Mouse (Mus musculus) CH12.LX (cell line): ENCODE measurements at regions not wholly inside any gene's neighbourhood (a gene's known extent, or its start where the extent isn't known, plus 50 kb on each side); places are given as distances from the start of the nearest gene placed in this dataset.

ENCODE experiments used
- DNase-seq: peaks from one replicate; pipeline ENCODE4 v3.0.0-alpha.2; 2013; ENCODE audit errors: extremely low read depth
- H3K27ac ChIP-seq: 2 replicates; pipeline ENCODE4 v1.5.1; 2012; ENCODE audit warnings: low read depth, mild to moderate bottlenecking, control low read depth, moderate library complexity; ENCODE audit not compliant: insufficient read depth
- H3K27me3 ChIP-seq: replicated peaks from 2 replicates; pipeline ENCODE3; 2012; ENCODE audit warnings: inconsistent platforms
- H3K36me3 ChIP-seq, 2 experiments: replicated peaks in 1 of 2; 2 replicates each; pipeline versions ENCODE3 to v1.6.1; 2012; ENCODE audit warnings: inconsistent platforms in 1 of 2, low read length in 1 of 2, mild to moderate bottlenecking in 1 of 2, mixed read lengths in 1 of 2, moderate library complexity in 1 of 2; ENCODE audit not compliant: control insufficient read depth in 1 of 2, insufficient read depth in 1 of 2
- H3K4me1 ChIP-seq, 2 experiments: 2 replicates each; pipeline ENCODE4 v1.6.1; 2012; ENCODE audit warnings: inconsistent platforms in 1 of 2, moderate library complexity in 1 of 2; ENCODE audit not compliant: insufficient read depth in 2 of 2, control insufficient read depth in 1 of 2
- H3K4me2 ChIP-seq: 2 replicates; pipeline ENCODE4 v1.6.1; 2012; ENCODE audit warnings: low read depth, mild to moderate bottlenecking, control low read depth; ENCODE audit not compliant: poor library complexity, insufficient read depth, severe bottlenecking
- H3K4me3 ChIP-seq, 3 experiments: fragments of 150-350 bp in 1 of 3; sonication (generic) in 1 of 3; replicated peaks in 1 of 3; 2 replicates each; pipeline versions ENCODE3 to v1.5.1; 2011 to 2012; ENCODE audit warnings: low read depth in 2 of 3, low read length in 2 of 3, mild to moderate bottlenecking in 2 of 3, moderate library complexity in 2 of 3, control low read depth in 1 of 3, improper control_type of control experiment in 1 of 3, inconsistent platforms in 1 of 3, mixed read lengths in 1 of 3; ENCODE audit not compliant: poor library complexity in 1 of 3
- H3K79me2 ChIP-seq: replicated peaks from 2 replicates; pipeline ENCODE4 v1.6.1; 2012; ENCODE audit warnings: mild to moderate bottlenecking, moderate library complexity; ENCODE audit not compliant: control insufficient read depth, poor library complexity, insufficient read depth, severe bottlenecking; ENCODE audit errors: extremely low read depth
- H3K9ac ChIP-seq: 2 replicates; pipeline ENCODE4 v1.6.1; 2012; ENCODE audit warnings: low read depth, mild to moderate bottlenecking, control low read depth, moderate library complexity; ENCODE audit not compliant: insufficient read depth
- H3K9me3 ChIP-seq: replicated peaks from 2 replicates; pipeline ENCODE3; 2012; ENCODE audit warnings: low read length, inconsistent platforms, mixed read lengths
- BHLHE40 ChIP-seq: IDR thresholded peaks from 2 replicates; pipeline ENCODE4 v1.6.1; 2011; ENCODE audit warnings: mild to moderate bottlenecking, low read depth, low read length, improper control_type of control experiment
- CHD1 ChIP-seq: IDR thresholded peaks from 2 replicates; pipeline ENCODE4 v1.6.1; 2012; ENCODE audit warnings: low read depth, low read length, improper control_type of control experiment, inconsistent platforms
- CHD2 ChIP-seq: IDR thresholded peaks from 2 replicates; pipeline ENCODE4 v1.6.1; 2011; ENCODE audit warnings: low read length, improper control_type of control experiment
- CTCF ChIP-seq, 2 experiments: IDR thresholded peaks in 1 of 2; conservative IDR thresholded peaks in 1 of 2; 2 replicates each; pipeline ENCODE4 v1.5.1; 2011 to 2012; ENCODE audit warnings: low read depth in 2 of 2, low read length in 2 of 2, improper control_type of control experiment in 1 of 2, inconsistent platforms in 1 of 2, mild to moderate bottlenecking in 1 of 2, moderate library complexity in 1 of 2
- ELF1 ChIP-seq: IDR thresholded peaks from 2 replicates; pipeline ENCODE4 v1.6.1; 2014; ENCODE audit warnings: low read depth, mild to moderate bottlenecking, inconsistent platforms, low read length, improper control_type of control experiment
- EP300 ChIP-seq: IDR thresholded peaks from 2 replicates; pipeline ENCODE4 v1.6.1; 2011; ENCODE audit warnings: low read length, improper control_type of control experiment
- ETS1 ChIP-seq: conservative IDR thresholded peaks from 2 replicates; pipeline ENCODE4 v1.6.1; 2012; ENCODE audit warnings: low read depth, mild to moderate bottlenecking, inconsistent platforms, low read length, improper control_type of control experiment, moderate library complexity
- GABPA ChIP-seq: IDR thresholded peaks from 2 replicates; pipeline ENCODE4 v1.6.1; 2012; ENCODE audit warnings: low read depth, low read length, improper control_type of control experiment, inconsistent platforms; ENCODE audit not compliant: insufficient replicate concordance
- HCFC1 ChIP-seq: IDR thresholded peaks from 2 replicates; pipeline ENCODE4 v1.6.1; 2012; ENCODE audit warnings: low read depth, mild to moderate bottlenecking, inconsistent platforms, low read length, improper control_type of control experiment
- IRF4 ChIP-seq: IDR thresholded peaks from 2 replicates; pipeline ENCODE4 v1.6.1; 2014; ENCODE audit warnings: low read depth, mild to moderate bottlenecking, inconsistent platforms, low read length, improper control_type of control experiment
- JUN ChIP-seq: IDR thresholded peaks from 2 replicates; pipeline ENCODE4 v1.6.1; 2011; ENCODE audit warnings: low read depth, mild to moderate bottlenecking, low read length, improper control_type of control experiment, moderate library complexity; ENCODE audit not compliant: insufficient read depth
- JUND ChIP-seq: conservative IDR thresholded peaks from 2 replicates; pipeline ENCODE4 v1.6.1; 2011; ENCODE audit warnings: low read depth, low read length, improper control_type of control experiment
- MAFK ChIP-seq: IDR thresholded peaks from 2 replicates; pipeline ENCODE4 v1.6.1; 2011; ENCODE audit warnings: low read length, improper control_type of control experiment; ENCODE audit not compliant: insufficient replicate concordance
- MAX ChIP-seq: IDR thresholded peaks from 2 replicates; pipeline ENCODE4 v1.6.1; 2011; ENCODE audit warnings: low read length, improper control_type of control experiment
- MAZ ChIP-seq: IDR thresholded peaks from 2 replicates; pipeline ENCODE4 v1.6.1; 2012; ENCODE audit warnings: low read depth, mild to moderate bottlenecking, inconsistent platforms, low read length, improper control_type of control experiment, moderate library complexity
- MEF2A ChIP-seq: IDR thresholded peaks from 2 replicates; pipeline ENCODE4 v1.6.1; 2014; ENCODE audit warnings: low read depth, mild to moderate bottlenecking, inconsistent platforms, low read length, improper control_type of control experiment, borderline replicate concordance
- MXI1 ChIP-seq: IDR thresholded peaks from 2 replicates; pipeline ENCODE4 v1.6.1; 2011; ENCODE audit warnings: mild to moderate bottlenecking, low read depth, low read length, improper control_type of control experiment
- NELFE ChIP-seq: IDR thresholded peaks from 2 replicates; pipeline ENCODE4 v1.6.1; 2011; ENCODE audit warnings: low read depth, low read length, improper control_type of control experiment
- NRF1 ChIP-seq: IDR thresholded peaks from 2 replicates; pipeline ENCODE4 v1.6.1; 2014; ENCODE audit warnings: low read depth, mild to moderate bottlenecking, inconsistent platforms, low read length, improper control_type of control experiment, moderate library complexity
- PAX5 ChIP-seq: IDR thresholded peaks from 2 replicates; pipeline ENCODE4 v1.6.1; 2012; ENCODE audit warnings: low read length, inconsistent platforms, mixed read lengths
- POLR2AphosphoS2 ChIP-seq: IDR thresholded peaks from 2 replicates; pipeline ENCODE4 v1.6.1; 2011; ENCODE audit warnings: low read depth, low read length, improper control_type of control experiment
- RAD21 ChIP-seq: IDR thresholded peaks from 2 replicates; pipeline ENCODE4 v1.6.1; 2011; ENCODE audit warnings: low read depth, mild to moderate bottlenecking, low read length, improper control_type of control experiment, moderate library complexity
- SIN3A ChIP-seq: IDR thresholded peaks from 2 replicates; pipeline ENCODE4 v1.6.1; 2012; ENCODE audit warnings: low read length, improper control_type of control experiment, inconsistent platforms
- SMC3 ChIP-seq: IDR thresholded peaks from 2 replicates; pipeline ENCODE4 v1.6.1; 2011; ENCODE audit warnings: low read depth, low read length, improper control_type of control experiment
- TBP ChIP-seq: conservative IDR thresholded peaks from 2 replicates; pipeline ENCODE4 v1.6.1; 2011; ENCODE audit warnings: low read depth, low read length, improper control_type of control experiment
- TCF12 ChIP-seq: IDR thresholded peaks from 2 replicates; pipeline ENCODE4 v1.6.1; 2014; ENCODE audit warnings: low read depth, mild to moderate bottlenecking, inconsistent platforms, low read length, improper control_type of control experiment
- UBTF ChIP-seq: IDR thresholded peaks from 2 replicates; pipeline ENCODE4 v1.6.1; 2012; ENCODE audit warnings: low read depth, mild to moderate bottlenecking, inconsistent platforms, low read length, improper control_type of control experiment, moderate library complexity
- USF2 ChIP-seq: conservative IDR thresholded peaks from 2 replicates; pipeline ENCODE4 v1.6.1; 2011; ENCODE audit warnings: low read depth, low read length, improper control_type of control experiment
- ZC3H11A ChIP-seq: IDR thresholded peaks from 2 replicates; pipeline ENCODE4 v1.6.1; 2012; ENCODE audit warnings: low read depth, mild to moderate bottlenecking, inconsistent platforms, low read length, improper control_type of control experiment
- ZKSCAN1 ChIP-seq: IDR thresholded peaks from 2 replicates; pipeline ENCODE4 v1.6.1; 2012; ENCODE audit warnings: low read depth, inconsistent platforms, low read length, improper control_type of control experiment, borderline replicate concordance
- ZMIZ1 ChIP-seq: IDR thresholded peaks from 2 replicates; pipeline ENCODE4 v1.6.1; 2012; ENCODE audit warnings: low read depth, mild to moderate bottlenecking, inconsistent platforms, low read length, improper control_type of control experiment
- ZNF384 ChIP-seq: IDR thresholded peaks from 2 replicates; pipeline ENCODE4 v1.6.1; 2012; ENCODE audit warnings: low read depth, low read length, improper control_type of control experiment, inconsistent platforms
- dilution Hi-C: fragments of 300-500 bp; cut with MboI; formaldehyde crosslinking; loops from 2 replicates; pipeline ENCODE4 v1.14.3; 2020; ENCODE audit warnings: low sequenced_read_pairs; ENCODE audit not compliant: extremely low pct_unique_long_range_greater_than_20kb, extremely low pct_ligation_motif_present
- in situ Hi-C: fragments of 300-500 bp; cut with MboI; formaldehyde crosslinking; loops from 3 replicates; pipeline ENCODE4 v1.14.3; 2019; ENCODE audit warnings: low sequenced_read_pairs, low pct_ligation_motif_present, low pct_unique_long_range_greater_than_20kb, mixed read lengths

DNA sequence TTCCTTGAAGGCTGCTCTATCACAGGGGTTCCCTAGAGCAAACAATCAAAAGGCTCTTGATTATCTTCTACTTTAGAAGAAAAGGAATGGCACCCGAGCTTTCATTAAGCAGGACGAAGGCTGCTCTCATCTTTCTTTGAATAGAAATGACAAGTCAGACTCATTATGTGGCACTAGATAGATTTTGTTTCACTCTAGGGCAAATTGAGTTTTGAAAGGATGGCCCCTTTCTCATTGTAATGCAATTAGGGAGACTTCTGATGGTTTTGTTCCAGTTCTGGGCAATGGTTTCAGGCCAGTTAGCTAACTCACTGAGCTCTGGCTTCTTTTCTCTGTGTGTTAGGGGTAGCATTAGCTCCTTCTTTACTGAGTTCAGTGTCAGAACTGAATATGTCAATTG, 69.5 kb upstream of the Acpp start:
- H3K9ac ChIP-seq = peak overlapping the region; percentile 61; the same call in 1 of the 2 replicates
- H3K4me1 ChIP-seq = peaks cover 3 to 7% of the 10 kb centered on the region in 2 experiments; a peak in 3 of 4 replicates
- DNase-seq = no peak
- H3K9me3 ChIP-seq = no peaks in the 10 kb centered on the region
- H3K4me2 ChIP-seq = peak overlapping the region; percentile 67
- dilution Hi-C loops = no loop called here
- H3K27ac ChIP-seq = no peak overlapping the region
- TF ChIP-seq TBP (no peak), ZC3H11A (no peak), BHLHE40 (no peak), TCF12 (no peak), MAZ (no peak), JUND (no peak), MAX (no peak), GABPA (no peak), CHD1 (no peak), MAFK (no peak), MXI1 (no peak), SMC3 (no peak), UBTF (no peak)
- H3K36me3 ChIP-seq = no peaks in the 10 kb centered on the region
- no peaks in the 10 kb centered on the region for H3K79me2 ChIP-seq
- no peaks in the 10 kb centered on the region for H3K27me3 ChIP-seq
- in situ Hi-C loops = no loop called here
- peak overlapping the region in 2 of 3 experiments; percentile 33 to 50 for H3K4me3 ChIP-seq

- dilution Hi-C loops = no loop called here
- in situ Hi-C loops = no loop called here
- H3K4me2 ChIP-seq = peak overlapping the region; percentile 67
- TF ChIP-seq ZNF384 = no peak
- TF ChIP-seq JUN = no peak
- TF ChIP-seq NELFE = peak; percentile 73
- TF ChIP-seq EP300 = no peak
- no peak for TF ChIP-seq ZKSCAN1
- no peak for TF ChIP-seq RAD21
- no peak for TF ChIP-seq MEF2A
- no peak for TF ChIP-seq NRF1
- TF ChIP-seq POLR2AphosphoS2 = no peak
- TF ChIP-seq GABPA = no peak
- peak; percentile 58; the same call in 1 of the 2 replicates for TF ChIP-seq ZMIZ1
- TF ChIP-seq IRF4 = no peak
- peak; percentile 74; the same call in 1 of the 2 replicates for TF ChIP-seq SIN3A
- peak; percentile 72 for TF ChIP-seq ELF1
- no peak for TF ChIP-seq PAX5
- no peak for TF ChIP-seq CHD1
- TF ChIP-seq ZC3H11A = no peak
- peak; percentile 54 for TF ChIP-seq CHD2
- peak; percentile 21; the same call in 1 of the 2 replicates for TF ChIP-seq ETS1
- peak; percentile 46; the same call in 1 of the 2 replicates for TF ChIP-seq BHLHE40
- TF ChIP-seq MAZ = no peak
- no peak for TF ChIP-seq CTCF (conservative IDR thresholded peaks at IDR 0.05 in 1 of 2, IDR thresholded peaks at IDR 0.05 in 1 of 2; ENCODE audit: low read depth in 2 of 2, low read length in 2 of 2)
- no peak for TF ChIP-seq USF2
- TF ChIP-seq JUND = no peak
- TF ChIP-seq TCF12 = peak; percentile 57; the same call in 1 of the 2 replicates
- TF ChIP-seq UBTF = no peak
- TF ChIP-seq MAFK = no peak
- peak; percentile 39; the same call in 1 of the 2 replicates for TF ChIP-seq HCFC1
Measured at GRCm38 (mm10) chr9:104406491-104406890, 68.9 kb upstream of the Acpp start.

More at GRCm38 (mm10) chr9:104406491-104406890, 68.9 kb upstream of the Acpp start:
- Histone ChIP-seq H3K79me2 (no peaks in the 10 kb centered on the region), H3K9ac (peak overlapping the region; percentile 61; the same call in 1 of the 2 replicates), H3K27ac (no peak overlapping the region), H3K36me3 (no peaks in the 10 kb centered on the region), H3K4me1 (peaks cover 3 to 7% of the 10 kb centered on the region in 2 experiments; a peak in 3 of 4 replicates), H3K27me3 (no peaks in the 10 kb centered on the region), H3K4me3 (peak overlapping the region; percentile 23 to 50 (median 33)), H3K9me3 (no peaks in the 10 kb centered on the region)
- peak; percentile 71 for DNase-seq
